Mouse (Mus musculus) cerebellum, postnatal 14 days (tissue): ENCODE results near the gene Myo1b.
"Not testable (repeated sequence)": the region's sequence is repeated elsewhere in the genome, so short reads cannot be mapped to it uniquely, and the experiment has no call there.

Source experiments
- DNase-seq, 2 experiments: peaks; one replicate each; pipeline ENCODE4 v3.0.0; 2021; ENCODE audit warnings: mixed read lengths in 2 of 2

Gene Myo1b

GRCm38 (mm10) chr1:51894721-51895120 lies 21.1 kb downstream of the Myo1b start:
- DNase-seq: no peak

DNA sequence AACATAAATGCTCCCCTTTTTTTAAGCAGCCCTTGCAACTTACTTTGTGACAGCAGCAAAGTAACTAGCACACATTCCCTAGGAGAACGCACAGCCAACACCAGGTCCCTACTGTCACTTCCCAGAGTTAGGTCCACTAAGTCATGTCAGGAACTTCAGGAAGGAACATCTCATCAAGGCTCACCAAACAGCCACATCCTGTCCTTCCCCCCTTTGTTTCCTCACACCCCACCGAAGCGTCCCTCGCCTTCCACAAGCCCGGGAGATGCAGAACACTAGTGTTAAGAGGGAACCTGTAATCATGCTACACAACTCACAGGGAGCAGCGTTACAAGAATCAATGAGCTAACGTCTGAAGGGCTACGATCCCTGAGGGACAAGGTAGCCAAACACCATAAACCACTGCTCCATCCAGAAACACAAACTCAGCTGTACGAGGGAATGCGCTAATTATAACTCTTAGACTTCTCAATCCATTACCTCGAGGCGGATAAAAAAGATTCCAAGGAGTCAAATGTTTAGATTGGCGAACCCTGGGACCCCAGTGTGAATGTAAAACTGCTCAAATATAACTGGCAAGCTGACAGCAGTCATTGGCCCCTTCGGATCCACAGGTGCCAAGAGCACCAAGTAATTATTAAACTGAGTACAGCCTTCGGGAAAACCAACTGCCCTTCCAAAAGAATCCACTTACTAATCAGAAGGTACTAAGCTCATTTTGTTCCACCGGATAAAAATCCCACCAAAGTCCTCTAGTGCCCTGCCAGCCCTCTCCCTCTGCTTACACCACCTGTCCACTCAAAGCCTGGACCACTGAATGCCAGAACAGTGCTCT lies 22.1 kb downstream of the Myo1b start:
- no peak for DNase-seq

DNA sequence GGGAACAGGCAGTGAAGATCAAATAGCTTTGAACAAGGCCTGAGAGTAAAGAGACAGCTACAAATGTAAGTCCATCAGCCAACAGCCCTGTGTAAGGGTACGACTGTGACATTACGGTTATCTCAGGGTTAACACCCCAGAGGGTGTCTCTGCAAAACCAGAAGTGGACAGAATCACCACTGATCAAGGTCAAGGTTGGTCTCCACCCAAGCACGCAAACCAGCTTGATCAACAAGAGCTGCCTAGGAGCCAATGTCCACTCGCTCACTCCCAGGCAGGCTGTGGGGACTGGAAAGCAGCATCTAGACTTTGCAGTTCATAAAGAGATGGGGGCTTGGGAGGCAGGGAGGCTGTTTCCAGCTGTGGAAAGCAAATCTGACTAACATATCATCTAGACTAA lies 23.9 kb downstream of the Myo1b start:
- no peak for DNase-seq

DNA sequence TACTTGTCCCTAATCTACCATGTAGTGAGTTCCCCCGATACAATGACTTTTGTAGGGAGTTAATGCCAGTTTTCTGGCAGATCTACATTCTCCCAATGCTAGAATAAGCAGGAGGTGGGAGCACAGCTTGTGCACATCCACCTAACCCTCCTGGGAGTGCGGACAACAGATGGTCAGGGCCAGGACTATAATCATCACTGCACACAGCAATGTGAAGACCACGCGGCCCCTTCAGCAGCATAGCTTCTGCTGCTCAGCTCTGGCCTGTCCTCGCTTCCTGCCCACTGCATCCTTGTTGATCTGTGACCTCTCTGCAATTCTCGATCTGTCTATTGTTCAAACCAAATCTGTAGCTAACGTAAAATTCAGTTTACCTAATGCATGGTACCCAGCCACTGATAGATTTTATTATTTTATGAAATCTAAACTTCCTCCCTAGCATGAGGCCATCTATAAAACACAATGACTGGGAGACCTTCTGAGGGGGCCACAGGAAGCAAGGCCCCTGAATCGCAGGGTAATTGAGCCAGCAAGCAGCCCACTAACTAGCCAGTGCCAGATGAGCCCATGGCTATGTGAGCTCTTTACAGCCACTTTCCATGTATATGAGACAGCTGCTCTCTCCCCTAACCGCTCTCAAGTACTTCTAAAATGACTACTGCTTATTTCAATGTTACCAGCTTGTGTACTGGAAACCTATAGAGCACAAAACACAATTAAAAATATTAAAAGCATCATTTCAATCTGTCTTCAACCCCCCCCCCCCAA lies 27.6 kb downstream of the Myo1b start:
- peak; percentile 18 to 43 for DNase-seq

- peak; percentile 64 to 71 for DNase-seq
Observed at GRCm38 (mm10) chr1:51885356-51885983, 30.4 kb downstream of the Myo1b start.

- no peak for DNase-seq
Observed at GRCm38 (mm10) chr1:51883211-51883610, 32.7 kb downstream of the Myo1b start.

- no peak for DNase-seq
Observed at GRCm38 (mm10) chr1:51882752-51883151, 33.1 kb downstream of the Myo1b start.

- no peak for DNase-seq
Observed at GRCm38 (mm10) chr1:51879927-51880814, 35.7 kb downstream of the Myo1b start.

DNA sequence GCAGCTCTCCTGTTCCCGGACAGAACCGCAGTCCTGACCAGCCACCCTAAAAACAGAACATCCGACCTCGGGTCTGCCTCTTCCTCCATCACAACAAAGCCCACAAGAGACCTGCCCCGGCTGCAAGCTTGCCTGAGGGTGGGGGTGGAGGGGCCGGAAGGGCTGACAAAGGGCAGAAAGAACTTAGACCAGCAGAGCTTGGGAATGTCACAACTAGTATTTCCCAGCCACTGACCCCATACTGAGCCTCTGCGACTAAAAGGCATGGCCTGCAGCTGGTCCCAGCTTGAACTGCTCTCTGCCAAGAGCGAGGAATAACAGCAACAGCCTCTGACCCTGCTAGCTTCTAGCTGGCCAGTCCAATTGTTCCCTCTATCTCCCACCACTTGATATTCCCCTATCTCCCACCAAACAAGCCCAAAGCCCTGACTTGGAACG lies 36.5 kb downstream of the Myo1b start:
- DNase-seq: peak in 1 of 2 experiments; percentile 22

GRCm38 (mm10) chr1:51875462-51876225 lies 40.2 kb downstream of the Myo1b start:
- DNase-seq: no peak

DNA sequence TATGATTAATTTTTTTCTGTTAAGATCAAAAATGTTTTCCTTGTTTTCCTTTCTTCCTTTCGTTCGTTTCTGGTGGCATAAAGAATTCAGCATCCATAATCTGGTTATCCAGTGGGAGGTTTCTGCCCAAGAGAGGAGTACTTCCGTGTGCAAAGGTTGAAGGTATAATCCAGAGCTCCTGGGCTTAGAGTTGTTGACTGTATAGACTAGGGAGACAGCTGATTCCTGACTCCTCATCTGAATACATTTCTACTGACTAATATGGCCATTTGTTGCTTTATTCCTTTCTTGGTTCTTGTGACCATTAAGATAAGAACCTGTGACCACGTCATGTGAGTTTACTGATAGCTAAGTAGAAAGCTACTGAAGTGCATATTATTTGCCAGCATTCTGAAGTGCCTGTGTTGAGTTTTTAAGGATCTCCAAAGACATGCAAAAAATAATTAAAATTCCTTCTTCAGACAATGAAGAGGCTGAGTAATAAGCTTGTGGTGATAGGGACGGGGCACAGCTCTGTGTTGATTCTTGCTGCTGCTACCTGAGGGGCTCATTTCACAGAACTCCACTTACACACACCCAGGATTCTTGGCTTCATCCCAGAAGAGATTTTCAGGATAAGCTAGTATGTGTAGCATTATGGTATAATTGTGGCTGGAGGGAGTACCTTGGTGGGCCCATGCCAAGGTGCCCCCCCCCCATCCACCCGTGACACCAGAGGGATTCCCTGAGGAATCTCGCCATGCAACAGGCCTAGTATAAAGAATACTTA lies 43.2 kb downstream of the Myo1b start:
- DNase-seq: no peak

GRCm38 (mm10) chr1:51871234-51871633 lies 44.6 kb downstream of the Myo1b start:
- DNase-seq: not testable (repeated sequence)

GRCm38 (mm10) chr1:51862828-51863421 lies 52.9 kb downstream of the Myo1b start:
- DNase-seq: no peak

- no peak for DNase-seq
Observed at GRCm38 (mm10) chr1:51860837-51861236, 55.0 kb downstream of the Myo1b start.

GRCm38 (mm10) chr1:51856946-51857345 lies 58.9 kb downstream of the Myo1b start:
- DNase-seq: no peak

DNA sequence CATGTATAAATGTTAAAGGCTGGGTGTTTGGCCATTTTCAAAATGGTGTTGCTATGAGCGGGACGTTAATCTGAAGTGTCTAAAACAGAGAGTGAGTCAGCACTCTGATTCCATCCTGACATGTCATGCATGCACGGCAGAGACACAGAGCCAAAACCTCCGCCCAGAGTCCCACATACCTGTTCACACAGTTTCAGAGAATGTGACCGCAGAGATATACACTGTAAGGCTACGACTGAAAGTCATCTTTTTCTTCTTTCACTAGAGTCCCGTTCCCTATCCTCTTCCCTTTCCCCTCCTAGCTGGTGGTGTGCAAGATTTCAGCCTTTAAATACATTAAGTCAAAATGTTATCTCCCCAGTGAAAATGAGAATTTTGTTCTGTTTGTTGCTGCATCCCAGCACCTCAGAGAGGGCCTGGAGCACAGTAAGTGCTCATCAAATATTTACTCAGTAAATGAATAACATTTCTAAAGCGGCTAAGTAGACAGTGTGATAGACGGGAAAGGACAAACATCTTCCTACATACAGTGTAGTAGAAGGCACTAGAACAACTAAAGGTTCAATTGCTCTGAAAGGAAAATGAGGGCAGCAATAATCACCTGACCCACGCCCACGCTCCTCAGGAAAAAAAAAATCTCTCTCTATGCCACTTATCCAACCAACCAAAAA lies 59.5 kb downstream of the Myo1b start:
- no peak for DNase-seq

- no peak for DNase-seq
Observed at GRCm38 (mm10) chr1:51855541-51856244, 60.2 kb downstream of the Myo1b start.

- DNase-seq: peak; percentile 23 to 41
Observed at GRCm38 (mm10) chr1:51852314-51852713, 63.6 kb downstream of the Myo1b start.

GRCm38 (mm10) chr1:51849570-51850211 lies 66.2 kb downstream of the Myo1b start:
- peak; percentile 73 to 77 for DNase-seq
